Mouse (Mus musculus) lung, postnatal 14 days (tissue): ENCODE data around the gene Ifna16.
A peak's percentile ranks its signal among the peaks of the same experiment; 100 is the strongest.

Experiments
- DNase-seq: peaks from one replicate; pipeline ENCODE4 v3.0.0; 2021

Gene Ifna16

GRCm38 (mm10) chr4:88641077-88641831 lies 35.5 kb downstream of the Ifna16 start:
- DNase-seq, result peak; percentile 99

- DNase-seq, result no peak
Observed at GRCm38 (mm10) chr4:88640704-88641076, 36.0 kb downstream of the Ifna16 start.

- no peak for DNase-seq
Observed at GRCm38 (mm10) chr4:88634311-88634710, 42.4 kb downstream of the Ifna16 start, which contains the start of gene C87499. TSS of gene C87499 (minus strand) at chr4:88634411.
